In the genomic region with DNA sequence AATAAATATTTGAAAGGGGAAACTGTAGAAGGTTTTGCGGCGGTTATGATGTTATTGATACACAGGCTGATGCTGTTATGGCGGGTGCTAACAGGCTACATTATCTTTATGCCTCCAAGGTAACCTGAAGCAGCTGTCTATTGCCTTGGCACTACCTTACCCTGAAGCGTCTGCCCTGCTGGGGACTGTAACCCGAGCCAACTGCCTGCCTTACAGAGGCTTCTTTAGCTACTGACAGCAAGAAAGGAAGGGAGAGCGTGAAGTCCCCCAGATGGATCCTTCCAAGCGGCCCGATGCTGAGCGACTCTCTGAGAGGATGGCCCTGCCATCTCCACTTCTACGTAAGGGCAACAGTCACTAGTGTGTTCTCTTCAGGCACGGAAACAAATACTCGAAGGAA, we compare ENCODE assay signal across 8 mouse cellular contexts. TPM values are rescaled to one million over a fixed set of nuclear protein-coding genes. Genes with fewer than 3 reads are reported as not detected.
DNase-seq lines count a peak whose midpoint lies in the region; ATAC-seq and TF ChIP-seq lines count a peak whose summit lies in the region.

A gene (plus strand): TSS at position 303 of the 400 bp plus-strand sequence.

- H3K27ac ChIP-seq in heart, embryonic 13.5 days (replicated peaks), result no peak within 1 kb of the TSS
- H3K27ac ChIP-seq in ES-E14 (ENCODE audit: insufficient read depth, low read depth, low read length, poor library complexity, severe bottlenecking), result no peak within 1 kb of the TSS
- H3K27ac ChIP-seq in neural tube, embryonic 13.5 days (replicated peaks), result no peak within 1 kb of the TSS

- DNase-seq in heart, adult 9 months (ENCODE audit: low spot score in 2 of 2), result no peak
- no peak for DNase-seq in ES-E14 (ENCODE audit: low read depth, low spot score)
- DNase-seq in layer of hippocampus, postnatal 25 days (ENCODE audit: extremely low spot score in 1 of 2, low spot score in 1 of 2), result no peak
- no peak for DNase-seq in ovary, adult 18-20 months (ENCODE audit: low spot score)
- DNase-seq in kidney, postnatal 10 days, result no peak

- in situ Hi-C loops in ES-E14 (cut with MboI; ENCODE audit: low sequenced_read_pairs in 2 of 2, unreplicated experiment in 2 of 2), result no loop called here

- WGBS in heart, embryonic 13.5 days, result 60% methylated on average over 12 of the region's 12 CpGs
- WGBS in neural tube, embryonic 13.5 days, result 73% methylated on average over 12 of the region's 12 CpGs

- no peak for ATAC-seq in heart, embryonic 13.5 days (ENCODE audit: extremely low read depth, insufficient number of reproducible peaks, low FRiP score, low TSS enrichment)
- no peak for ATAC-seq in erythroid progenitor cell, adult 5-6 weeks (replicated peaks; ENCODE audit: low FRiP score, poor library complexity, severe bottlenecking)
- no peak for ATAC-seq in neural tube, embryonic 13.5 days (ENCODE audit: low read depth)

- no peaks in the 10 kb centered on the region for H3K4me1 ChIP-seq in heart, embryonic 13.5 days
- H3K4me1 ChIP-seq in ES-E14 (ENCODE audit: control insufficient read depth in 2 of 2, insufficient read depth in 2 of 2, low read length in 2 of 2, poor library complexity in 1 of 2), result no peaks in the 10 kb centered on the region
- no peaks in the 10 kb centered on the region for H3K4me1 ChIP-seq in neural tube, embryonic 13.5 days (replicated peaks)

- no peak within 1 kb of the TSS for H3K4me3 ChIP-seq in heart, embryonic 13.5 days
- no peak within 1 kb of the TSS for H3K4me3 ChIP-seq in ES-E14 (ENCODE audit: insufficient read depth in 1 of 2, low read depth in 1 of 2, low read length in 2 of 2, poor library complexity in 1 of 2, severe bottlenecking in 1 of 2)
- no peak within 1 kb of the TSS for H3K4me3 ChIP-seq in neural tube, embryonic 13.5 days

- no peaks in the 10 kb centered on the region for H3K9me3 ChIP-seq in heart, embryonic 13.5 days
- no peaks in the 10 kb centered on the region for H3K9me3 ChIP-seq in ES-E14 (ENCODE audit: control insufficient read depth, insufficient read depth, low read depth, low read length)
- no peaks in the 10 kb centered on the region for H3K9me3 ChIP-seq in neural tube, embryonic 13.5 days

- H3K4me2 ChIP-seq in heart, embryonic 13.5 days, result no peak within 1 kb of the TSS
- no peak within 1 kb of the TSS for H3K4me2 ChIP-seq in neural tube, embryonic 13.5 days

- no peaks in the 10 kb centered on the region for H3K36me3 ChIP-seq in heart, embryonic 13.5 days
- no peaks in the 10 kb centered on the region for H3K36me3 ChIP-seq in ES-E14 (ENCODE audit: control insufficient read depth, insufficient read depth, low read length, poor library complexity, severe bottlenecking)
- H3K36me3 ChIP-seq in neural tube, embryonic 13.5 days, result no peaks in the 10 kb centered on the region

- no peak within 1 kb of the TSS for H3K9ac ChIP-seq in heart, embryonic 13.5 days
- H3K9ac ChIP-seq in ES-E14 (ENCODE audit: insufficient read depth, low read depth, low read length, poor library complexity, severe bottlenecking), result no peak within 1 kb of the TSS
- no peak within 1 kb of the TSS for H3K9ac ChIP-seq in neural tube, embryonic 13.5 days

- H3K27me3 ChIP-seq in heart, embryonic 13.5 days (replicated peaks), result no peaks in the 10 kb centered on the region
- no peaks in the 10 kb centered on the region for H3K27me3 ChIP-seq in neural tube, embryonic 13.5 days

TF ChIP-seq in ES-E14, 5 proteins besides CTCF, POLR2A, EP300 and RAD21:
- TF ChIP-seq CHD2 (IDR thresholded peaks at IDR 0.05; ENCODE audit: low read depth, low read length) (no peak), ZNF384 (IDR thresholded peaks at IDR 0.05; ENCODE audit: low read depth, low read length) (no peak), ZC3H11A (IDR thresholded peaks at IDR 0.05; ENCODE audit: borderline replicate concordance, low read depth, low read length) (no peak), HCFC1 (IDR thresholded peaks at IDR 0.05; ENCODE audit: borderline replicate concordance, insufficient read depth, low read length) (no peak), MAFK (IDR thresholded peaks at IDR 0.05; ENCODE audit: insufficient read depth, low read depth, low read length) (no peak)

RNA-seq across cellular contexts. Expression of the gene that starts here (rescaled TPM):
- polyA plus RNA-seq in heart, embryonic 13.5 days (2015; fragmentation: Nextera tagmentation; extraction: Ambion mirVana), result 24.3 and 25.1 TPM in 2 replicates
- total RNA-seq in ES-E14 (2012; rRNA removed), result 7.3 and 15.0 TPM in 2 replicates
- total RNA-seq in erythroid progenitor cell, adult 5-6 weeks (2015; ENCODE audit: low replicate concordance), result 155 and 288 TPM in 2 replicates
- total RNA-seq in erythroid progenitor cell, adult 5-6 weeks (2017; ENCODE audit: low replicate concordance), result 101 and 104 TPM in 2 replicates
- 10 to 100 TPM; 18.6 to 18.8 TPM for total RNA-seq in layer of hippocampus, postnatal 25 days (2021)
- polyA plus RNA-seq in neural tube, embryonic 13.5 days (2015; fragmentation: Nextera tagmentation; extraction: Ambion mirVana), result 38.3 and 42.7 TPM in 2 replicates
